8 mouse cellular contexts compared by ENCODE assay signal in genomic region chr19:11165172-11165571, GRCm38 (mm10). TPM values are rescaled to one million over a fixed set of nuclear protein-coding genes. Genes with fewer than 3 reads are reported as not detected.
DNase-seq lines count a peak whose midpoint lies in the region.

1700025F22Rik (minus strand) TSS chr19:11165320.

- peak; percentile 17 for DNase-seq in kidney, adult 9 months
- no peak for DNase-seq in kidney, adult 11 months
- DNase-seq in ZHBTc4 (ENCODE audit: low read depth, low spot score) (peak; percentile 55), adipocyte (ENCODE audit: low spot score) (no peak)
- DNase-seq in lung, postnatal 10 days = peak; percentile 6
- peak; percentile 41 for DNase-seq in testis, postnatal 10 days (ENCODE audit: low spot score)
- DNase-seq in retina, postnatal 1 day = no peak
- no peak for DNase-seq in left cerebral cortex, postnatal 10 days (ENCODE audit: extremely low spot score in 1 of 2, low spot score in 2 of 2)

- intact Hi-C loops in left cerebral cortex, postnatal 10 days (cut with DNase I) = no loop called here

RNA-seq across cellular contexts. Expression of gene 1700025F22Rik, which starts in this region (rescaled TPM):
- total RNA-seq in left cerebral cortex, postnatal 10 days (2021) = not detected

Comparison
In these comparisons a context has a peak if more than half of its experiments do, and no peak if none do; other contexts are left out.
1. DNase-seq: peak in kidney, adult 9 months (single experiment), ZHBTc4 (single experiment), lung, postnatal 10 days (single experiment) and testis, postnatal 10 days (single experiment); none in kidney, adult 11 months (single experiment), adipocyte (single experiment), retina, postnatal 1 day (single experiment) and left cerebral cortex, postnatal 10 days (0 of 2).